Mouse (Mus musculus) spleen, postnatal 10 days (tissue): ENCODE results near the gene B230217C12Rik.

ENCODE experiments used
- DNase-seq, 2 experiments: peaks; one replicate each; pipeline ENCODE4 v3.0.0; 2021 to 2022; ENCODE audit warnings: low spot score in 2 of 2

B230217C12Rik gene

GRCm38 (mm10) chr11:97824895-97825294 lies 15.7 kb upstream of the B230217C12Rik start:
- DNase-seq = no peak

GRCm38 (mm10) chr11:97825295-97825694 lies 15.3 kb upstream of the B230217C12Rik start:
- DNase-seq = peak in 1 of 2 experiments; percentile 58

GRCm38 (mm10) chr11:97825971-97826370 lies 14.6 kb upstream of the B230217C12Rik start:
- no peak for DNase-seq

GRCm38 (mm10) chr11:97826414-97826813 lies 14.2 kb upstream of the B230217C12Rik start:
- DNase-seq = no peak

DNA sequence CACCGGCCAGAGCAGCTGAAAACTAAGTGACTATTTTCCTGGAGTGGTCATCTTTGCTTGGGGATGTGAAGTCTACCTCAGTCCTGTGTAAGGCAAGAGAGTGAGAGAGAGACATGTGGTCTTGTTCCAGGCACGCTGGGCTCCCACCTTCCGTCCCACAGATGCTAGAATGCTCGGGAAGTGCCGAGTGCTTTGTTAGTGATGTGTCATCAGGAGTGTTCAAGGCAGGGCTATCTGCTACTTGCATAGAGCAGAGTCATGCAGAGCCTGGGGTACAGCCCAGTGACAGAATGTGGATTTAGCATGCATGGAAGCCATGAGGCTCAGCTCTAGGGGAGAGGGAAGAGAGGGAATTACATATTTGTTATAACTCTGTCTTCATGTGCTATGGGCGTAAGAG lies 12.9 kb upstream of the B230217C12Rik start:
- no peak for DNase-seq

- DNase-seq = no peak
Measured at GRCm38 (mm10) chr11:97829365-97829764, 11.2 kb upstream of the B230217C12Rik start.

DNA sequence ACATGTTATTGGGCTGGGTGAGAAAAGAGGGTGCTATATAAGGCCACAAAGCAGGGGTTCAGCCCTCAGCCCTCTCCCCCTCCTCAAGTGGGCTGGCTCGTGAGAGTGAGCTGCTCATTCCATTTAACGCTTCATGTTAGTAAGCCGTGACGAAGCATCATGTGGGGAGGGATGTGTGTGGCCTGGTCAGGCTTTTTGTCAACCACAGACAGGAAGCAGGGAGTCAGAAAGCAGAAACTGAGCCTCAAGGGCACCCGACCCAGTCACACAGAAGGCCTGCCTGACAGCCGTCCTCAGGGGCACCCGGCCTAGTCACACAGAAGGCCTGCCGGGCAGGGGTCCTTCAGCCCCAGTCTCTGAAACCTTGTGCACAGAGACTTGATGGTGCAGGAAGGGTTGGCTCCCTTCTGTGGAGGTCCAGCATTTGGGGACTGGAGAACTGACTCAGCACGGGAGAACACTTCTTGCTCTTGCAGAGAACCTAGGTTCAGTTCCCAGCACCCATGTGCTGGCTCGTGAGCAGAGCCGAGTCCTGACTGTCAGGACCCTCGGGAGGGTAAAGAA lies 10.6 kb upstream of the B230217C12Rik start:
- DNase-seq = peak in 1 of 2 experiments; percentile 56

GRCm38 (mm10) chr11:97830501-97830900 lies 10.1 kb upstream of the B230217C12Rik start:
- no peak for DNase-seq

DNA sequence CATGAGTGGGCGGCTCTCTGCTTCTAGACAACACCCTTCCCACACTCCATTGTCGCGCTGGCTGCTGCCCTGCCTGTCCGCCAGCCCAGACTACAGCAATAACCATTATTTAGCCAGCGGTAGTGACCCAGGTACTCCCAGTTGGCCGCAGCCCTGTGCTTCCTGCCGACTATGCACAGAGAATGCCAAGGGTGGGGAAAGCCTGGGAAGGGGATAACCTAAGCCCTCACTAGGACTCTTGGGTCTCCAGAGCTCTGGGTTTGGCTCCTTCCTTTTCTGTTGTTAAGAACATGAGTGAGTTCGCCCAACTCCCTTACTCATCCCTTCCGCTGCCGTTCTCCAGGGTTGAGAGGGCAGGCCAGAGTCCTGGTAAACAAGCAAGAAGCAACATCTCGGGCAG lies 8.6 kb upstream of the B230217C12Rik start:
- no peak for DNase-seq

- no peak for DNase-seq
Measured at GRCm38 (mm10) chr11:97833352-97833751, 7.2 kb upstream of the B230217C12Rik start.

- peak in 1 of 2 experiments; percentile 4 for DNase-seq
Measured at GRCm38 (mm10) chr11:97836541-97836940, 4.0 kb upstream of the B230217C12Rik start.

- peak in 1 of 2 experiments; percentile 4 for DNase-seq
Measured at GRCm38 (mm10) chr11:97837051-97837450, 3.5 kb upstream of the B230217C12Rik start.

DNA sequence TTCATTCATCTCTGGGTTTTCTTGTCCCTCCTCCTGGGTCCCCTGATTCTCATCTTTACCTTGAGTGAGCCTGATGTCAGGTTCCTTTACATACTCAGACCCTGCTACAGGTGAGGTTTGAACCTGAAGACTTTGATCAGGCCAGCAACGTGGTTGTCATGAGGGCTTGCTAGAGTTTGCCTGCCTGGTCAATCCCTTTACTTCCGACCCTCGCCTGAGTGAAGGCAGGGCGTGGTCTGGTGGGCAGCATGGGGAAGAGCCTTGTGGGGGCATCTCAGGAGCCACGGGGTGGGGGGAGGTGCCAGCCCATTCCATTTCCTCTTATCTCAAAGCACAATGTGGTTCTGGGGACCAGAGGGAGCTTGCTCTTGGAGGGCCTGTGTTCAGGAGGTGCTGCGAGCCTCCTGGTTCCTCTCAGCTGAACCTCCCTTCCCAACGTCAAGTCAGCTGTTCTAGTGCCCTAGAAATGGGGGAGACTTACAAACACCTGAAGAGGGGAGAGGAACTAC lies 2.9 kb upstream of the B230217C12Rik start:
- DNase-seq = peak in 1 of 2 experiments; percentile 4

DNA sequence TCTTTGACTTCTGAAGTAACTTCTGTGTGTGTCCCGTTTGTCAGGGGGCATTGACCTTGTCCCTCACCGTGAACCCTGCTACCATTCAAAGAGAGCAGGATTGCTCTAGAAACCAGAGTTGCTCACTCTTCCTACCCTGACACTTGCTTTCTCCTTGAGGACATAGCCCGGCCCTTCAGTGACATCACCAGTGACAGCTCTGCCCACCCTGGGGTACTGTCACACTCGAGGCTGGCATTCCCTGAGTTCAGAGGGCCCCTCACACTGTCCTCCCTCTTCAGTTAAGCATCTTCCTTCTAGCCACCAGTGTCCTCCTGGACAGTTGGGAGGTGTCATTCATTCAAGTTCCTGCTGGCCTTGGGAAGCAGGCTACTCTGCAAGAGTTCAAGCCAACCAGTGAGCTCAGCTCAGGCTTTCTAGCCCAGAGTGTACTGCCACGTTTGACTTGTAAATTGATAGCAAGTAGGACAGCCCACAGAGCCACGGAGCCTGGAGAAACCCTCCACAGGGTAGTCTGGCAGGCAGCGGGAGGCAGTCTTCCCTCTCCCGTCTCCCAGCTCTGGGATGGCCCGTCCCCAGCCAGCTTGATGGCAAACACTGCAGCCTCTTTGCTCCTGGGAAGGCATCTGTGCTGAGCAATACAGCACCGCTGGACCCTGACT lies 1.7 kb upstream of the B230217C12Rik start:
- no peak for DNase-seq

DNA sequence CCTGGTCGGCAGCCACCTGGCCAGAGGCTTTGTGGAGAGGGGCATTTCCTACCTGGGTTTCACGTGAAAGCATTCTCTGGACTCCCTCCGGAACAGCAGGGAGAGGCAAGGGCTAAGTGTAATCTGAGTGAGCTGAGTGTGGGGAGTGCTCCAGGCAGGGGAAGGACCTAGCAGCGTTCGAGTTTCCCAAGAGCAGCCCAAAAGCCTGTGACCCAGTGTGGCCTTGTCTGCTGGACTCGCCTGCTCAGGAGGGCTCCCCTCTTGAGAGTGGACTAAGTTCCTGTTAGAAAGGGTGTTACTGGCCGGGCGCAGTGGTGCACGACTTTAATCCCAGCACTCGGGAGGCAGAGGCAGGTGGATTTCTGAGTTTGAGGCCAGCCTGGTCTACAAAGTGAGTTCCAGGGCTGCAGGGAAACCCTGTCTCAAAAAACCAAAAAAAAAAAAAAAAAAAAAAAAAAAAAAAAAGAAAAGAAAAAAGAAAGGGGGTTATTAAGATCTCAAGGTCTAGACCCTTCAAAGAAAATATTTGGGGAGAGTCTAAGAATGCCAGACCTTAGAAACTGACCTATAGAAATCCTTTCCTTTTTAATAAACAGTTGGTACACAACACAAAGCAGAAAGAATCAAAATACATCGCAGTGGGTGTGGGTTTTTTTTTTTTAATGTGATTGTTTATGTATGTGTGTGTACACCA lies 992 bp upstream of the B230217C12Rik start:
- no peak for DNase-seq

GRCm38 (mm10) chr11:97840135-97840490 lies 467 bp upstream of the B230217C12Rik start:
- DNase-seq = no peak

DNA sequence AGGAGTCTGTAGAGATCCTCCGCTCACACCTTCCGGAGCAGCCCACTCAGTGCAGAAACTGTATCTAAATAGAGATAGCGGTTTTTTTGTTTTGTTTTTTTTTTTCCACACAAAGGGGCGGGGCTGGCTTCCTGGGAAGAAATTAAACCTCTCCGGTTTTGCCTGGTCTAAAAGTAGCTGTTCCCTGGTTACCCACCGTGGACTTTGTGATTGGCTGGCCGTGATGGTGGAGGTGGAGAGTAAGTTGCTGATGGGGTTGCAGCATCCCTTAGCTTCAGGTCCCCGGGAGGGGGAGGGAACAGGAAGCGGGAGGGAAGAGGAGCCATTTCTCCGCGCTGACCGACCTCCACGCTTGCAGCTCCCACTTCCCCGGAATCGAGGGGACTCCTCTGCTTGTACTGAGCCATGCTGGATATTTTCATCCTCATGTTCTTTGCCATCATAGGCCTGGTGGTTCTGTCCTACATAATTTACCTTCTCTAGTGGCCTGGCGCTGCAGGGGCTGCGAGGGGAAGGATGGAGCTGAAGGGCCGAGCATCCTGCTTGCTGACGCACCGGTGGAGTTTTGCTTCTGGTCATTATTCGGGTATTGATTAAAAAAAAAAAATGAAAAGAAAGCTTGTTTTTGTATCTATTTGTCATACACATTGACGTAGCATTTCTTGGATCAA lies 546 bp downstream of the B230217C12Rik start:
- no peak for DNase-seq

GRCm38 (mm10) chr11:97842001-97842400 lies 1.4 kb downstream of the B230217C12Rik start:
- no peak for DNase-seq

- no peak for DNase-seq
Measured at GRCm38 (mm10) chr11:97850367-97850766, 9.8 kb downstream of the B230217C12Rik start.

- DNase-seq = no peak
Measured at GRCm38 (mm10) chr11:97851601-97852000, 11.0 kb downstream of the B230217C12Rik start.

- DNase-seq = no peak
Measured at GRCm38 (mm10) chr11:97855473-97855872, 14.9 kb downstream of the B230217C12Rik start.

- DNase-seq = no peak
Measured at GRCm38 (mm10) chr11:97862148-97862547, 21.6 kb downstream of the B230217C12Rik start.
